Mouse (Mus musculus) lung, embryonic 15.5 days (tissue): ENCODE results near the gene Ss18l2. TPM values are rescaled to one million over a fixed set of nuclear protein-coding genes. Genes with fewer than 3 reads are reported as not detected.

Experiments used
- ATAC-seq: fragments of 200-750 bp; cut with Nextera tagmentation; 2 replicates; pipeline ENCODE4 v1.8.0; 2017; ENCODE audit warnings: moderate number of reproducible peaks, borderline replicate concordance; ENCODE audit not compliant: low FRiP score, low TSS enrichment; ENCODE audit errors: extremely low read depth
- H3K27ac ChIP-seq: fragments of 300-500 bp; sonication (generic); 2 replicates; pipeline ENCODE4 v1.5.1; 2015; ENCODE audit warnings: moderate library complexity, mild to moderate bottlenecking, inconsistent platforms
- H3K27me3 ChIP-seq: fragments of 300-500 bp; sonication (generic); 2 replicates; pipeline ENCODE4 v1.6.1; 2015; ENCODE audit warnings: inconsistent platforms
- H3K36me3 ChIP-seq: fragments of 300-500 bp; sonication (generic); 2 replicates; pipeline ENCODE4 v1.6.1; 2015; ENCODE audit warnings: inconsistent platforms
- H3K4me1 ChIP-seq: fragments of 300-500 bp; sonication (generic); 2 replicates; pipeline ENCODE4 v1.6.1; 2015; ENCODE audit warnings: inconsistent platforms
- H3K4me2 ChIP-seq: fragments of 300-500 bp; sonication (generic); 2 replicates; pipeline ENCODE4 v1.6.1; 2015; ENCODE audit warnings: inconsistent platforms, mild to moderate bottlenecking, moderate library complexity
- H3K4me3 ChIP-seq: fragments of 300-500 bp; sonication (generic); 2 replicates; pipeline ENCODE4 v1.5.1; 2015; ENCODE audit warnings: mild to moderate bottlenecking, inconsistent platforms
- H3K9ac ChIP-seq: fragments of 300-500 bp; sonication (generic); 2 replicates; pipeline ENCODE4 v1.6.1; 2015; ENCODE audit warnings: inconsistent platforms
- H3K9me3 ChIP-seq: fragments of 300-500 bp; sonication (generic); 2 replicates; pipeline ENCODE4 v1.6.1; 2016; ENCODE audit warnings: inconsistent platforms
- WGBS: fragments of 180-500 bp; shearing (Covaris S2); methylation state at CpG from one replicate; pipeline ENCODE4 v1.1.7; 2015; 5-methylcytosine and 5-hydroxymethylcytosine counted together
- polyA plus RNA-seq: library from polyadenylated mRNA; unstranded; fragments of >200 nt; fragmentation: Nextera tagmentation; extraction: Ambion mirVana; gene quantifications from 2 replicates; pipeline ENCODE4 v1.2.1, GENCODE M21; 2015

The Ss18l2 gene
- polyA plus RNA-seq, 1 experiment from 2014 or later: 96.0 TPM

DNA sequence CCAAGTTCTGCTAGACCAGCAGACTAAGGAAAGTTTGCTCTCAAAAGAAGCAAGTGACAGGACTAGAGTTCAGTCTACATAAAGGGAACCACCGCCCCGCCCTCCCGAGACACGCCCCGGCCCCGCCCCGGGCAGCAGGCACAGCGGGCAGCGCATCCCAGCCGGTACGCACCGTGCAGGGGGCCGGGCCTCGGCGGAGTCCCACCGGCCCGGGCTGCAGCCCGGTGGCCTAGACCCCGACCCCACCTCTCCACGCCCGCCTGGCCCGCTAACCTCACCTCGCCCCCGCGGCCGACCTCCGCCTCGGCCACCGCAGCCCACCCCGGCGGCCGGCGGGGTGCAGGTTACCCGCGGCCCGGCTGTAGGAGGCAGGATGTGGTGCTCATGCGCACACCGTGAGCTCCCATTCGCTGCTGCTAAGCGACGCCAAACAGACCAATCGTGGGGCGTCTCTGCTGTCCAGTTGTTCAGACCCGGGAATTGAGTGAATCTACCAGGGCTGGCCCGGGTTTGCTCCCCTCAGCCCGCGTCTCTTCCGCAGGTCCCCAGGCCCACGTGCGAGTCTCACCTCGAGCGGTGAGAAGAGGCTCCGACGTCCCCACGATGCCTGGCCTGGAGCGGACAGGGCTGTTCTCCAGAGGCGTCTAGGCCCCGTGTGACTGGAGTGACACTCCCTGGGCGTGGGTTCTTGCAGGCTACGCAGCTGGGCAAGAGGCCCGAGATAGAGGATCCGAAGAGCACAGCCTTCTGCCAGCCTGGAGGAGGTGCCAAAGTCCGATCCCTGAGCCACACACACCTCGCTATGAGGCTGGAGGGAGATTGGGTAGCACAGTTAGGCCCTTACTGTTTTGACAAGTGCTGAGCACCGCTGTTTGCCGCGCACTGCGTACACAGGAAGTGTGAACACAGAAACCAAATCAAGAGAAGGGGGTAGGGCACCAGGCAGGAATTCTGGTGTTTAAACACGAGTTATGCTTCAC lies 5.2 kb upstream of the Ss18l2 start, which contains the start of gene Sec22c:
Sec22c (minus strand) TSS at position 845 of the 980 bp plus-strand sequence.
- WGBS: 1% methylated on average over 69 of the region's 69 CpGs
- no peaks in the 10 kb centered on the region for H3K36me3 ChIP-seq
- ATAC-seq: peak; percentile 97

DNA sequence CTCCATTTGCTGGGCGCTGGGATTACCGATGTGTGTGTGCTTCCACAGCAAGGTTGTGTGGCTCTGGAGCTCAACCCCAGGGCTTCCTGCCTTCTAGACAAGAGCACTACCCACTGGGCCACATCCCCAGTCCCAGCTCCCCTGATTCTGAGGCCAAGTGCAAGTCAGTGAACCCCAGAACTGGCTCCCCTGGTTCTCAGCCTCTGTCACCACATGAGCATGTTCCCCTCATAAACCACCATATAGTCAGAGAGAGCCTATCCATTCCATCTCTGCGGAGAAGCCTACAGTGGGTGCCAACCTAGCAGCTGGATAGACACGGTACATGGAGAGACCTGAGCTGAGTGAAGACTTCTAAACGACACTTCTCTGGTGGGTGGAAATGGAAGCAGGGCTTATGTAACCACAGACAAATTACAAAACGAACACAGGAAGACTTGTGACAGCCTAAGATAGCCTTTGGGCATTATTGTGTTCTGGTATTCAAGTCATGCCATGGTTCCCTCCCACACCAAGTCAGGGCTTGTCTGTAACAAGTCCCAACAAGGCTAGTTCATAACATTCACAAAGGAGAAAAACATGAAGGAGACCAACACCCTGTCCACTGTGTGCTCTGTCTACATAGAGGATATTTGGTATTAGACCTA lies 4.0 kb upstream of the Ss18l2 start:
- no peak overlapping the region for H3K4me3 ChIP-seq

More for the DNA sequence above, 5.2 kb upstream of the Ss18l2 start, which contains the start of gene Sec22c:
- H3K4me3 ChIP-seq: peak within 1 kb of the TSS; percentile 99
- peak within 1 kb of the TSS; percentile 65 for H3K9ac ChIP-seq
- H3K4me2 ChIP-seq: peak within 1 kb of the TSS; percentile 95
- H3K4me1 ChIP-seq: peaks cover 20% of the 10 kb centered on the region
- peak within 1 kb of the TSS; percentile 82 for H3K27ac ChIP-seq
- H3K9me3 ChIP-seq: no peaks in the 10 kb centered on the region
- H3K27me3 ChIP-seq: no peaks in the 10 kb centered on the region

DNA sequence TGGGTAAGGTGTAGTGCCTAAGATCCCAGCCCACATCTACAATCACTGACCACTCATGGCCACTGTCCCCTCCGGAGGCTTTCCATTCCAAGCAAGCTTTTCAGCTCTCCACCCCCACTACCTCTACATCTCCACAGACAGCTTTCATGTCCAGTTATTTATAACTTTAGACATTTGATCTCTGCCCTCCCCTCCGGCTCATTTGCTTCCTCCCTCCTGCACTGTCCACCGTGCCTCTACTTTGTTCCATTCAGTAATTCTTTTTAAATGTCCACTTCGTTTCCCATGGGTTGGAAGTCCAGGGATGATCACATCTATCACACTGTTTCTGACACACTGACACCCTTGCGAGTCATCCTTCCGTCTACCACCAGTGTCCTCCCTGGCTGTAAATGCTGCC lies 2.3 kb upstream of the Ss18l2 start:
- H3K4me3 ChIP-seq: no peak overlapping the region
- H3K27me3 ChIP-seq: no peaks in the 10 kb centered on the region
- no peak for ATAC-seq
- H3K4me1 ChIP-seq: peaks cover 33% of the 10 kb centered on the region
- WGBS: 54% methylated on average over 6 of the region's 6 CpGs
- no peak overlapping the region for H3K9ac ChIP-seq
- no peak overlapping the region for H3K4me2 ChIP-seq
- no peaks in the 10 kb centered on the region for H3K9me3 ChIP-seq
- no peak overlapping the region for H3K27ac ChIP-seq
- peaks cover 4% of the 10 kb centered on the region; the same call in 1 of the 2 replicates for H3K36me3 ChIP-seq

More for the DNA sequence above, 4.0 kb upstream of the Ss18l2 start:
- Histone ChIP-seq H3K27ac (no peak overlapping the region), H3K27me3 (no peaks in the 10 kb centered on the region), H3K4me1 (peaks cover 24% of the 10 kb centered on the region), H3K4me2 (no peak overlapping the region), H3K9ac (no peak overlapping the region), H3K36me3 (no peaks in the 10 kb centered on the region), H3K9me3 (no peaks in the 10 kb centered on the region)
- ATAC-seq: no peak
- WGBS: 77% methylated on average over 6 of the region's 6 CpGs

DNA sequence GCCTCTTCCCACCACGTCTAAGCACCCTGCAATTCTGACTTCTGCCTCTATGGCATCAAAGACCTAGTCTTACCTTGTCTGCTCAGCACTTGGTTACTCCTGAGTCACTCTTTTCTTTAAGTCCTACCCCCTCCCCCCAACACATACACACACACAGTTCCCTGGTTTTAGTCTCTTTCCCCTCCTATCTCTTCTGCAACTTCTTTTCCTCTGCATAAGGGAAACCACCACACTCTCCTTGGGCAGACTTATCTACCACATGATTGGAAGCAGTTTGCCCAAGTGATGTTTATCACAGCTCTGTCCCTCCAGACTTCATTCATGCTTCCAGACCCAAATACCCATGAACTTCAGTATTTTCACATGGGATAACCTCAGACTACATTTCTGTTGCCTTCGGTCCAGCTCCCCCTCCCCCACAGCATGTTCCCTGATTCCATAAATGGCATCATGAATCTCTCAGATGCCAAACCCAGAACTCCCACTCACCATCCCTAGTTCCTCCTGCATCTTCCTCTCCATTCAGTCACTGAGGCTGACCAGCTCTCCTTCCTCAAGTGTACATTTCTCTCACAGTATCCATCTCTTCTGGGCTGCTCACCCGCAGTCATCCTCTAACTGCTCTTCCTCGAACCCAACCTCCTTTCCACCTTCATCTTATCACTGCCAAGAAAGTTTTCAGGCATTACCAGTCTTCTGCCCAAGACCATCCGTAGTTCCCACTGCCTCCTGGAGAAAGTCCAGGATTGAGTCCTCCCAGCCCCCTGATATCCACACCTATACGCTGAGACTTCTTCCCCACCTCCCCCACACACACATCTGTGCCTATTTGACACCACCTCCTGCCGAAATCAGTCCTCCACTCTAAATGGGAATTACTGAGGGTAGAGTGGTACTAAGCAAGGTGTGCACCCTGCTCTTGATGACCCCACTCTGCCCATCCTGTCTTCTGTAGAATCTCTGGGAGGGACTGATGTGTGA lies 1.3 kb upstream of the Ss18l2 start:
- Histone ChIP-seq H3K27ac (no peak overlapping the region), H3K36me3 (peaks cover 13% of the 10 kb centered on the region; the same call in 1 of the 2 replicates), H3K4me2 (no peak overlapping the region), H3K9ac (no peak overlapping the region), H3K4me3 (no peak overlapping the region), H3K9me3 (no peaks in the 10 kb centered on the region), H3K4me1 (peaks cover 33% of the 10 kb centered on the region), H3K27me3 (no peaks in the 10 kb centered on the region)
- ATAC-seq: no peak
- 67% methylated on average over 7 of the region's 7 CpGs for WGBS

DNA sequence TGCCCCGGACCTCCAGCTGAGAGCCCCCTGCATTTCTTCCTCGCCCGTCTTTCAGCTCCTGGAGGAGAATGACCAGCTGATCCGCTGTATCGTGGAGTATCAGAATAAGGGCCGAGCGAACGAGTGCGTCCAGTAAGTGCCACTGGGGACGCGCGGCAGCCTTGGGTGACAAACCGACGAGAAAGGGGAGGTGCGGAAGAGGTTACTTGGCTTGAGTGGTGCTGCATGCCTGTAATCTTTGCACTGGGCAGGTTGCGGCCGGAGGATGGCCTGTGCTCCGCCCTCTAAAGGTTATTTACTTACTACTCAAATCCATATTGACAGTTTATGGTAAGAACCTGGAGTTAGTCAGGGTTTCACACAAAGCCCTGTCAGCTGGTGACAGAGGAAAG lies 451 bp downstream of the Ss18l2 start:
- H3K27me3 ChIP-seq: no peaks in the 10 kb centered on the region
- peak overlapping the region; percentile 61 for H3K4me2 ChIP-seq
- peak; percentile 19; the same call in 1 of the 2 replicates for ATAC-seq
- peak overlapping the region; percentile 84 for H3K4me3 ChIP-seq
- 0% methylated on average over 18 of the region's 18 CpGs for WGBS
- peak overlapping the region; percentile 91 for H3K9ac ChIP-seq
- peaks cover 20% of the 10 kb centered on the region for H3K4me1 ChIP-seq
- H3K27ac ChIP-seq: peak overlapping the region; percentile 94
- no peaks in the 10 kb centered on the region for H3K9me3 ChIP-seq
- H3K36me3 ChIP-seq: peaks cover 13% of the 10 kb centered on the region; the same call in 1 of the 2 replicates

DNA sequence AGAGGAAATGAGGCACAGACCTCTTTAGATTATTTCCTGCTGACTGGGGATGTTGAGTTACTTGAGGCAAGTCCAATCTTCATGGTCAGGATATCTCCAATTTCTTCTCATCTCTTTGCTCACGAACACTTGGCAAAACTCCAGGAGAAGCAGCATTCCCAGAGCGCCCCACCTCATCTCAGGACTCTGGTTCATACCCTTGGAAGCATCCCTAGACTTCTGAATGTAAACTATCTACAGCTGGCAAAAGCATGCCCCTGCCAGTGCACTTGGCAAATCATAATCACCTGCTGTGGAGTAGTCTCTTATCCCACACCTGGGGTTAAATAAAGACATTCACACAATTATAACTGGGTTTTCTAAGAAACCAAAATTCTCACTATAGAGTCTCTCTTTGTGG lies 6.9 kb downstream of the Ss18l2 start:
- WGBS: 63% methylated on average over 2 of the region's 2 CpGs
- Histone ChIP-seq H3K27me3 (no peaks in the 10 kb centered on the region), H3K36me3 (peaks cover 13% of the 10 kb centered on the region; the same call in 1 of the 2 replicates), H3K4me2 (no peak overlapping the region), H3K27ac (no peak overlapping the region), H3K9ac (no peak overlapping the region), H3K9me3 (no peaks in the 10 kb centered on the region), H3K4me3 (no peak overlapping the region), H3K4me1 (peaks cover 12% of the 10 kb centered on the region)
- no peak for ATAC-seq

DNA sequence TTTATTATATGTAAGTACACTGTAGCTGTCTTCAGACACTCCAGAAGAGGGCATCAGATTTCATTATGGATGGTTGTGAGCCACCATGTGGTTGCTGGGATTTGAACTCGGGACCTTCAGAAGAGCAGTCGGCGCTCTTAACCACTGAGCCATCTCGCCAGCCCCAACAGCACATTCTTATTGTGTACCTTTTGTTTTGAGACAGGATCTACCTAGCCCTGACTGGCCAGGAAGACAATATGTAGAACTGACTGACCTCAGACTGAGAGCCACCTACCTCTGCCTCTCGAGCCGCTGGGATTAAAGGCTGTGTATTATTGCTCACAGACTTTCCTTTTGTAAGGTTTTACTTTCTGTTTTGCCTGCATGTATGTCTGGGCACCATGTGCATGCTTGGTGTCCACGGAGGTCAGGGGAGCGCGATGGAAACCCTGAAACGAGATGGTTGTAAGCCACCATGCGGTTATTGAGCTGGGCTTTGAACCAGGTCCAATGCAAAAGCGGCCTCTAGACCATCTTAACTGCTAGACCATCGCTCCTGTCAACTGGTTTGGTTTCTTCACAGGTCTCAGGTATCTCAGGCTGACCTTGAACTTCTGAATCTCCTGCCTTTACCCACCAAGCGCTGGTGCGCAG lies 8.1 kb downstream of the Ss18l2 start:
- WGBS: 62% methylated on average over 15 of the region's 15 CpGs
- ATAC-seq: peak; percentile 6; the same call in 1 of the 2 replicates

DNA sequence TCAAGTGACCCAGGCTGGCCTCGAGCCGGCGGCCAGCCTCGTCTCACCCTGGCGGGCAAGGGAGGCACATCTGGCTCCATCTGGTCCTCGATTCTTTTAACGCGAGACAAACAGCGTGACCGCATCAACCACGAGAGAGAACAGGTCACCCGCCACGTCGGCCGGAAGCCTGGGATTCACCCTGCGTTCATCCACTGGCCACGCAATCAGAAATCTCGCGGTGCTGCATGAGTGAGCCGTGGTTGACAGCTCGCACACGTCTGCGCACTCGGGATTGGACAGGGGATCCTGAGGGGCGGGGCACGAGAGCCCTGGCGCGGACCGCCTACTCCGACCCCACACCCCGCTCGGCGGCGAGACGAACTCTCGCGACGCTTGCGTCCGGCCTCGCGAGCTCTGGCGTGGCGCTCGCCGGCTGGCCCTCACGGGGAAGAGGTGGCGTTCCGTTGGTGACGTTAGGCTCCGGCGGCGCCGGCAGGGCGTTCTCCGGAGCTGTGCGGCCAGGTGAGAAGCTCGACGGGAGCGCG lies 8.7 kb downstream of the Ss18l2 start, which contains the start of gene Nktr:
Nktr (plus strand) TSS at position 378 of the 527 bp plus-strand sequence.
- Histone ChIP-seq H3K4me1 (peaks cover 10% of the 10 kb centered on the region), H3K9ac (peak within 1 kb of the TSS; percentile 95)
- 0% methylated on average over 59 of the region's 61 CpGs for WGBS

More for the DNA sequence above, 8.1 kb downstream of the Ss18l2 start:
- Histone ChIP-seq H3K4me1 (peaks cover 10% of the 10 kb centered on the region), H3K9me3 (no peaks in the 10 kb centered on the region), H3K4me3 (peak overlapping the region; percentile 93), H3K27ac (peak overlapping the region; percentile 94), H3K36me3 (peaks cover 5% of the 10 kb centered on the region; the same call in 1 of the 2 replicates), H3K4me2 (peak overlapping the region; percentile 72), H3K27me3 (no peaks in the 10 kb centered on the region), H3K9ac (peak overlapping the region; percentile 63)

DNA sequence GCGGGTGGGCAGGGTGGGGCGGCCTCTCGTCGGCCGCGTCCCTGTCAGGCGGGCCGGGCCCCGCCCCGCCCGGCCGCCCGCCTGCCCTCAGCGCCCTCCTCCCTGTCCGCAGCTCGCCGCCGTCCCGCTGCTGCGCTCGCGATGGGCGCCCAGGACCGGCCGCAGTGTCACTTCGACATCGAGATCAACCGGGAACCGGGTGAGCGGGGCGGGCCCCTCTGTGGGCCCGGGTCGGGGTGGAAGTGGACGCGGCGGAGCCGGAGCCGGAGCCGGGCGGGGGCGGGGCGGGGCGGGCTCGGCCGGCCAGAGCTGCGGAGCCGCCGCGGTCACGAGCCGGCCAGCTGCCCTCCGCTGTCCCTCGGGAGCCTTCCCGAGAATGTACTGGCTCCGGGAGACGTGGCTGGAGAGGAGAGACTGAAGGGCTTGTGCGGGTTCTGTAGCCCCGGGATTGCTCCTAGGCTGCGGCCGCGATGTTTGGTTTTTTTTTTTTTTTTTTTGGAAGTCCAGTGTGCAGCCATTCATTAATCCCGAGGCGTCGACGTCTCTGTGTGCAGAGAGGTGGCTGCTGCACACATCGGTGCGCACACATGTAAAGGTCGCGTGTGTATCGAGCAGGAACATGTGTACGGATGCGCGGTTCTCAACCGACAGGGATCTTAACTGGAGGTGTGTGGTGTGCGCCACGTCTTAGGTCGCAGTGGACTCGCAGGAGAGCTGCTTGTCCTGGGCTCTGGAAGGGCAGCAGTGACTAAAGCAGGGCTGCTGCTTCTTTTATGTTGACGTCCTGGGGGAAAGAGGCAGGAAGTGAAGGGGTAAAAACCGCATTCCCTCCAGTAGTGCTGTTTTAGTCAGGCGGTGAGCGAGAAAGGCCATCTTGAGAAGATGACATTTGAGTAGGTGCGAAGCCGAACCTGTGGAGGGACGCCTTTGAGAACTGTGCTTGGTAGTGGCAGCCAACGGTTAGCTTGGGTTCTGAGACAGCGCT lies 9.5 kb downstream of the Ss18l2 start:
- H3K9ac ChIP-seq: peak overlapping the region; percentile 95
- peak; percentile 72 for ATAC-seq
- WGBS: under 1% methylated on average over 60 of the region's 87 CpGs
- no peaks in the 10 kb centered on the region for H3K9me3 ChIP-seq
- peak overlapping the region; percentile 93 for H3K4me3 ChIP-seq
- no peaks in the 10 kb centered on the region for H3K27me3 ChIP-seq
- peak overlapping the region; percentile 97 for H3K27ac ChIP-seq
- H3K36me3 ChIP-seq: no peaks in the 10 kb centered on the region
- H3K4me2 ChIP-seq: peak overlapping the region; percentile 78
- peaks cover 10% of the 10 kb centered on the region for H3K4me1 ChIP-seq

More for the DNA sequence above, 8.7 kb downstream of the Ss18l2 start, which contains the start of gene Nktr:
- Histone ChIP-seq H3K4me3 (peak within 1 kb of the TSS; percentile 93), H3K36me3 (no peaks in the 10 kb centered on the region), H3K27ac (peak within 1 kb of the TSS; percentile 97), H3K9me3 (no peaks in the 10 kb centered on the region), H3K27me3 (no peaks in the 10 kb centered on the region), H3K4me2 (peak within 1 kb of the TSS; percentile 78)
- peak; percentile 100 for ATAC-seq
